Mouse (Mus musculus) 416B (cell line): Measurements from ENCODE around the gene Tnfaip2.

Experiments used
- DNase-seq: peaks from one replicate; pipeline ENCODE4 v3.0.0; 2011; ENCODE audit warnings: low read depth

The Tnfaip2 gene

GRCm38 (mm10) chr12:111428364-111428763 is 13.9 kb upstream of the Tnfaip2 start:
- DNase-seq: no peak

GRCm38 (mm10) chr12:111428961-111429911 is 13.0 kb upstream of the Tnfaip2 start:
- DNase-seq: no peak

- DNase-seq: peak; percentile 63
Observed at GRCm38 (mm10) chr12:111430049-111430867, 12.0 kb upstream of the Tnfaip2 start.

GRCm38 (mm10) chr12:111430868-111431817 is 11.1 kb upstream of the Tnfaip2 start:
- DNase-seq: no peak

- no peak for DNase-seq
Observed at GRCm38 (mm10) chr12:111432097-111432496, 10.2 kb upstream of the Tnfaip2 start.

GRCm38 (mm10) chr12:111432751-111433331 is 9.4 kb upstream of the Tnfaip2 start:
- DNase-seq: peak; percentile 63

GRCm38 (mm10) chr12:111434164-111434744 is 8.0 kb upstream of the Tnfaip2 start:
- no peak for DNase-seq

- no peak for DNase-seq
Observed at GRCm38 (mm10) chr12:111434745-111435327, 7.4 kb upstream of the Tnfaip2 start.

- no peak for DNase-seq
Observed at GRCm38 (mm10) chr12:111436170-111436569, 6.1 kb upstream of the Tnfaip2 start.

GRCm38 (mm10) chr12:111436640-111437039 is 5.6 kb upstream of the Tnfaip2 start:
- peak; percentile 59 for DNase-seq

GRCm38 (mm10) chr12:111437222-111437900 is 4.9 kb upstream of the Tnfaip2 start:
- peak; percentile 85 for DNase-seq

GRCm38 (mm10) chr12:111438850-111439249 is 3.4 kb upstream of the Tnfaip2 start:
- DNase-seq: no peak

- no peak for DNase-seq
Observed at GRCm38 (mm10) chr12:111440701-111441373, 1.4 kb upstream of the Tnfaip2 start.

- DNase-seq: peak; percentile 36
Observed at GRCm38 (mm10) chr12:111441523-111441922, 746 bp upstream of the Tnfaip2 start.

- peak; percentile 52 for DNase-seq
Observed at GRCm38 (mm10) chr12:111443011-111443870, 972 bp downstream of the Tnfaip2 start.

GRCm38 (mm10) chr12:111443921-111444831 is 1.9 kb downstream of the Tnfaip2 start:
- peak; percentile 76 for DNase-seq
